Mouse (Mus musculus): Measurements from ENCODE around the gene B020031M17Rik.
"Not testable (repeated sequence)": the region's sequence is repeated elsewhere in the genome, so short reads cannot be mapped to it uniquely, and the experiment has no call there.

- not testable (repeated sequence) for TF ChIP-seq CTCF, EP300 (IDR thresholded peaks at IDR 0.05)
These were observed 48.6 kb upstream of the B020031M17Rik start for GRCm38 (mm10) chr13:119999215-119999614.
